Mouse (Mus musculus): ENCODE results near the gene Pkp4.
"Not testable (repeated sequence)": the region's sequence is repeated elsewhere in the genome, so short reads cannot be mapped to it uniquely, and the experiment has no call there.

Gene Pkp4

DNA sequence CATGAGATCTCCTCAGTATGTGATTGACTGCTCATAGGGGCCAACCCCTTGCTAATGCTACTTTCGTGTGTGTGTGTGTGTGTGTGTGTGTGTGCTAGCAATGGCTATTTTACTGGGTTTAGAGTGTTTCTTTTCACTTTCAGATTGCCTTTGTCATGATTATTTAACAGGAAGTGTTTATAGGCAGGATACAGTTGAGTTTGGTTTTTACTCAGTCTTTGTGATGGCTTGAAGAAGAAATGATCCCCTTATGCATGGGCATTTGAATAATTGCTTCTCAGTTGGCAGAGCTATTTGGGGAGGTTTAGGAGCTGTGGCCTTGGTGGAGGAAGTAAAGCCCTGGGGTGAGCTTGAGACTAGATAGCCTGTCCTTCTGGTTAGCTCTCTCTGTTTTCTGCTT, 232.5 kb downstream of the Pkp4 start:
- DNase-seq: no peak

GRCm38 (mm10) chr2:59394651-59395050, 234.0 kb downstream of the Pkp4 start:
- DNase-seq: no peak

- not testable (repeated sequence) for DNase-seq
Measured at GRCm38 (mm10) chr2:59395160-59395650, 234.6 kb downstream of the Pkp4 start.

DNA sequence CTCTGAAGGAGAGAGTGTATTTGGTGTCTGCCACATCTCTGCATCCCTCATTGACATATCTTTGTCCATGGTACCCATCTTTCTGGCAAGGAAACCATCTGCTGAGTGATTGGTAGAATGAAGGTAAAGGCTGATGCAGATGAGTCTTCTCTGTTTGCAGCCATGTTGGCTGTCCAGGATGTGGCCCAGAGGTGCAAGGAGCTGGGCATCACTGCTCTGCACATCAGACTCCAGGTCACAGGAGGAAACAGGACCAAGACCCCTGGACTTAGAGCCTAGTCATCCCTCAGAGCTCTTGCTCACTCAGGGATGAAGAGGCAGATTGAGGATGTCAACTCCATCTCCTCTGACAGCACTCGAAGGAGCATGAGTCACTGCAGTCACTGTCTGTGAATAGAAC, 235.9 kb downstream of the Pkp4 start:
- DNase-seq: no peak

- no peak for DNase-seq
Measured at GRCm38 (mm10) chr2:59397531-59397930, 236.9 kb downstream of the Pkp4 start.

GRCm38 (mm10) chr2:59400901-59401378, 240.3 kb downstream of the Pkp4 start:
- DNase-seq: no peak

DNA sequence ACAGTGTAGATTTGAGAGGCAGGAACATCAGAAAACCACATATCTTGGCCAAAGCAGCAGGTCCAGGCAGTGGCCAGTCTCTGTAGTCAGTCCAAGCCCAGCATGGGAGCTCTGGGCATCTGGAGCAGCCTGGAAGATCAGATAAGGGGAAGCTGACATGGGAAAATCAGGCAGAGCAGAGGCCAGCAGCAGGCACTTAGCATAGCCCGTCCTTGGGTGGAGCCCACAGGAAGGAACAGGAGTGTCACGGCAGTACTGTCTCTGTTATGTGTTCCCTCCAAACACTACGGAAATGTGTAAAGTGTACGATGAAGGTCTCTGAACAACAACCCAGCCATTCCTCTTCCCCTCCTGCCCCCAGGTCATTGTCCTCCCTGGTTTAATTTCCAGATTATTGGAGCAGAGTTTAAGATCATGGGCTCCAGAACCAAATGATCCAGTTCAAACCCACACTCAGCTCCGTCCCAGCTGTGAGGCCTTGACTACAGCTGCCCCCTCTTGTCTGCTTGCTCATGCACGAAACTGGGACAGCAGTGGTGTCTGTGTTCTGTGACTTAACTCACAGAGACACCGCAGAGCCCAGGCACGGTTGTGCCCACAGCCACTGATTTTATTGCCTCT, 241.3 kb downstream of the Pkp4 start:
- no peak for DNase-seq

DNA sequence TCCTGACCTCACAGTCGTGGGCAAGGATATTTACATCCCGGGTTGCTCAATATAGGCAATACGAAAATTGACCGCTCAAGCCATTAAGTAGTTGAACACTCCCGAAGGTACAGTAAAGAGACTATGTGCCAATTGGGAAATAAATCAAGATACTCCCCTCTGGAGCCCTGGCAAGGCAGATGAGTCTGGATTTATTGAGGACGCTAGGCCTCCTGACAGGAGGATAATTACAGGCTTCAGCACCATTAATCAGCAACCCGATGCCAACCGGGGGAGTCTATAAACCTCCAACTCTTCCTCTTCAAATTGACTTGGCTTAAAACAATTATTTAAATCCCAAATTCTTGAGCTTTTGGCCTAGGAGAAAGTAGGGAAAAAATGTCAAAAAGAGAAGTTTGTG, 243.4 kb downstream of the Pkp4 start:
- no peak for DNase-seq

All from right cerebral cortex, postnatal 4 days (tissue).